Mouse (Mus musculus) forebrain, embryonic 13.5 days (tissue): Measurements from ENCODE around the gene Nxn. TPM values are rescaled to one million over a fixed set of nuclear protein-coding genes. Genes with fewer than 3 reads are reported as not detected.

Experiments used
- ATAC-seq: fragments of 200-750 bp; cut with Nextera tagmentation; 2 replicates; pipeline ENCODE4 v1.8.0; 2017
- H3K27ac ChIP-seq: fragments of 300-500 bp; sonication (generic); 2 replicates; pipeline ENCODE4 v1.5.1; 2015; ENCODE audit warnings: inconsistent platforms, mild to moderate bottlenecking, moderate library complexity
- H3K27me3 ChIP-seq: fragments of 300-500 bp; sonication (generic); 2 replicates; pipeline ENCODE4 v1.6.1; 2015; ENCODE audit warnings: mild to moderate bottlenecking, inconsistent platforms
- H3K36me3 ChIP-seq: fragments of 300-500 bp; sonication (generic); 2 replicates; pipeline ENCODE4 v1.6.1; 2015; ENCODE audit warnings: mild to moderate bottlenecking, inconsistent platforms; ENCODE audit not compliant: poor library complexity, severe bottlenecking
- H3K4me1 ChIP-seq: fragments of 300-500 bp; sonication (generic); 2 replicates; pipeline ENCODE4 v1.6.1; 2015; ENCODE audit warnings: inconsistent platforms
- H3K4me2 ChIP-seq: fragments of 300-500 bp; sonication (generic); 2 replicates; pipeline ENCODE4 v1.6.1; 2015; ENCODE audit warnings: inconsistent platforms, mild to moderate bottlenecking, moderate library complexity
- H3K4me3 ChIP-seq: fragments of 300-500 bp; sonication (generic); 2 replicates; pipeline ENCODE4 v1.5.1; 2015; ENCODE audit warnings: mild to moderate bottlenecking, inconsistent platforms
- H3K9ac ChIP-seq: fragments of 300-500 bp; sonication (generic); 2 replicates; pipeline ENCODE4 v1.6.1; 2015; ENCODE audit warnings: mild to moderate bottlenecking, inconsistent platforms
- H3K9me3 ChIP-seq: fragments of 300-500 bp; sonication (generic); replicated peaks from 2 replicates; pipeline ENCODE4 v1.6.1; 2016; ENCODE audit warnings: inconsistent platforms
- WGBS: fragments of 180-500 bp; shearing (Covaris S2); methylation state at CpG from one replicate; pipeline ENCODE4 v1.1.7; 2015; 5-methylcytosine and 5-hydroxymethylcytosine counted together
- polyA plus RNA-seq: library from polyadenylated mRNA; unstranded; fragments of >200 nt; fragmentation: Nextera tagmentation; extraction: Ambion mirVana; gene quantifications from 2 replicates; pipeline ENCODE4 v1.2.1, GENCODE M21; 2015

The Nxn gene
- polyA plus RNA-seq, 1 experiment from 2014 or later, result 23.4 TPM

- no peak overlapping the region for H3K4me3 ChIP-seq
- H3K4me2 ChIP-seq, result no peak overlapping the region
- no peak overlapping the region for H3K27ac ChIP-seq
- no peak for ATAC-seq
- peaks cover 31% of the 10 kb centered on the region for H3K4me1 ChIP-seq
- WGBS, result 65% methylated on average over 5 of the region's 5 CpGs
- no peaks in the 10 kb centered on the region for H3K9me3 ChIP-seq
- H3K27me3 ChIP-seq, result no peaks in the 10 kb centered on the region
- no peak overlapping the region for H3K9ac ChIP-seq
- H3K36me3 ChIP-seq, result no peaks in the 10 kb centered on the region
These were observed 89.1 kb downstream of the Nxn start for GRCm38 (mm10) chr11:76309868-76310267.

GRCm38 (mm10) chr11:76309072-76309471 is 89.9 kb downstream of the Nxn start:
- no peak overlapping the region for H3K4me2 ChIP-seq
- 39% methylated on average over 6 of the region's 6 CpGs for WGBS
- no peak overlapping the region for H3K4me3 ChIP-seq
- H3K4me1 ChIP-seq, result peaks cover 31% of the 10 kb centered on the region
- ATAC-seq, result no peak
- H3K9ac ChIP-seq, result no peak overlapping the region
- H3K27me3 ChIP-seq, result no peaks in the 10 kb centered on the region
- H3K27ac ChIP-seq, result no peak overlapping the region
- no peaks in the 10 kb centered on the region for H3K9me3 ChIP-seq
- H3K36me3 ChIP-seq, result no peaks in the 10 kb centered on the region

- Histone ChIP-seq H3K9me3 (no peaks in the 10 kb centered on the region), H3K9ac (no peak overlapping the region), H3K27me3 (no peaks in the 10 kb centered on the region), H3K36me3 (no peaks in the 10 kb centered on the region), H3K4me3 (no peak overlapping the region), H3K27ac (no peak overlapping the region), H3K4me1 (peaks cover 23% of the 10 kb centered on the region), H3K4me2 (no peak overlapping the region)
- no peak for ATAC-seq
- 56% methylated on average over 4 of the region's 4 CpGs for WGBS
These were observed 92.2 kb downstream of the Nxn start for GRCm38 (mm10) chr11:76306769-76307168.

DNA sequence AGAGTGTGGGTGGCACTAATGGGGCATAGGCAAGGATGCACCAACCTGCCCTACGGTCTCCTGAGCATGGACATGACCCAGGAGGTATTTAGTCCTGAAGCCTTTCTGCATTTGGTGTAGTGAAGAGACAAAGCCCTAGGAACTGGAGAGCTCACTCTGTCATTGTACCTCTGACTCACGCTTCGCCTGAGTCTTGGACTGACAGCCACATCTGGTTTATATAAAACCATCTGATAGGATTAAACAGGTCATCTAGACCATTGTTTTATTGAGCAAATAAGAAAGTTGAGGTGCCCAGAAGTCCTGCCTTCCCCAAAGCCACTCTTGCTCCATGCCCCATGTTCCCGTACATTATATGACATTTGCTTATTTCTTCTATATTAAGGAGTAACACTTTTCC is 93.4 kb downstream of the Nxn start:
- ATAC-seq, result no peak
- Histone ChIP-seq H3K4me2 (no peak overlapping the region), H3K27ac (no peak overlapping the region), H3K9me3 (no peaks in the 10 kb centered on the region), H3K4me1 (peaks cover 11% of the 10 kb centered on the region), H3K36me3 (no peaks in the 10 kb centered on the region), H3K9ac (no peak overlapping the region), H3K4me3 (no peak overlapping the region), H3K27me3 (no peaks in the 10 kb centered on the region)
- 79% methylated on average over 4 of the region's 4 CpGs for WGBS

DNA sequence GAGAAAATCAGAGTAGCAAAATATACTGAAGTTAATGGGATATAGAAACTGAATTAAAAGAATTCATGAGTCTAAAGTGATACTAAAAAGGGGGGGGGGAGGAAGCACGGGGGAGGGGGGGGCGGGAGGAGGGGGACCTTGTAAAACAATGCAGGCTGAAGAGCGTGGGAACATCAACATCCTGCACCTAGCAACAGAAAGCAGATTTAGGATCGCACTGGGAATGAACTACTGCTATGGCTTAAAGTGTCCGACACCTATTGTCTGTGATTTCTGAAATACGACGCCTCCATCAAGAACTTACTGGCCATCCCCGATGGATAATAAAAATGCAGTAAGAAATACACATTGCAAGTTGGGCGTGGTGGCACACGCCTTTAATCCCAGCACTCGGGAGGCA is 95.6 kb downstream of the Nxn start:
- 71% methylated on average over 10 of the region's 11 CpGs for WGBS
- H3K4me2 ChIP-seq, result no peak overlapping the region
- H3K4me3 ChIP-seq, result no peak overlapping the region
- no peaks in the 10 kb centered on the region for H3K9me3 ChIP-seq
- no peaks in the 10 kb centered on the region for H3K36me3 ChIP-seq
- no peak overlapping the region for H3K27ac ChIP-seq
- no peak for ATAC-seq
- peaks cover 7% of the 10 kb centered on the region; the same call in 1 of the 2 replicates for H3K4me1 ChIP-seq
- H3K27me3 ChIP-seq, result no peaks in the 10 kb centered on the region
- H3K9ac ChIP-seq, result no peak overlapping the region

GRCm38 (mm10) chr11:76300862-76301261 is 98.1 kb downstream of the Nxn start:
- Histone ChIP-seq H3K4me1 (peaks cover 21% of the 10 kb centered on the region), H3K4me3 (no peak overlapping the region), H3K27me3 (no peaks in the 10 kb centered on the region), H3K36me3 (no peaks in the 10 kb centered on the region), H3K9ac (no peak overlapping the region), H3K27ac (no peak overlapping the region), H3K9me3 (no peaks in the 10 kb centered on the region), H3K4me2 (no peak overlapping the region)
- ATAC-seq, result no peak
- 90% methylated on average over 5 of the region's 5 CpGs for WGBS

DNA sequence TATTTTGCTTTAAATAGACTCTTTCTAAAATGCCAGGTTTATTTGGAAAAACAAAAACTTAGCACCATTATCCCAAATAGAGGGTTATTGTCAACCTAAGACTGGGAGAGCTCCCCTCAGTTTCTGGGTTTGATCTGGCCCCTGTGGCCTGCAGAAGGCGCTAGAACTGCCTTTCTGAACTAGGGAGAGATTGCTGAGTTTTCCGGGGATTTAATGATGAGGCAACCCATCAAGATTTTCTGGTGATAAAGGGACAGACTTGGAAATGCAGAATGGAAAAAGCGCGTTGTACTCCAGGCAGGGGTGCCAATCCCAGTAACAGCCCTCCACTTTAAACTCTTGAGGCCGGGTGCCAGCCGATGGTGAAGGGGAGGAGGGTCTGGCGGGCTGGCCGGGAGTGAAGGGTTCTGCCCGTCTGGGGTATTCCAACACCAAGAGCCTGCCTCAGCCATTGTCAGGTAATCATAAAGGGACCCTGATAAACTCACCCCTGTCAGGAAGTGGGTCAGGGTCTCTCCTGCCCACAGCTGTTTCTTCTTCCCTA is 100.4 kb downstream of the Nxn start:
- H3K9me3 ChIP-seq, result no peaks in the 10 kb centered on the region
- no peak overlapping the region for H3K4me3 ChIP-seq
- H3K27ac ChIP-seq, result peak overlapping the region; percentile 16; the same call in 1 of the 2 replicates
- 58% methylated on average over 9 of the region's 9 CpGs for WGBS
- H3K4me2 ChIP-seq, result no peak overlapping the region
- H3K4me1 ChIP-seq, result peaks cover 44% of the 10 kb centered on the region
- H3K36me3 ChIP-seq, result no peaks in the 10 kb centered on the region
- ATAC-seq, result no peak
- H3K27me3 ChIP-seq, result no peaks in the 10 kb centered on the region
- no peak overlapping the region for H3K9ac ChIP-seq

GRCm38 (mm10) chr11:76297252-76297651 is 101.7 kb downstream of the Nxn start:
- H3K27me3 ChIP-seq, result no peaks in the 10 kb centered on the region
- no peaks in the 10 kb centered on the region for H3K36me3 ChIP-seq
- no peaks in the 10 kb centered on the region for H3K9me3 ChIP-seq
- WGBS, result 41% methylated on average over 9 of the region's 9 CpGs
- H3K4me1 ChIP-seq, result peaks cover 56% of the 10 kb centered on the region
- H3K9ac ChIP-seq, result no peak overlapping the region
- no peak overlapping the region for H3K4me3 ChIP-seq
- no peak overlapping the region for H3K4me2 ChIP-seq
- H3K27ac ChIP-seq, result no peak overlapping the region
- ATAC-seq, result no peak

- ATAC-seq, result no peak
- H3K27ac ChIP-seq, result peak overlapping the region; percentile 61; the same call in 1 of the 2 replicates
These were observed 104.1 kb downstream of the Nxn start for GRCm38 (mm10) chr11:76294836-76295235.

DNA sequence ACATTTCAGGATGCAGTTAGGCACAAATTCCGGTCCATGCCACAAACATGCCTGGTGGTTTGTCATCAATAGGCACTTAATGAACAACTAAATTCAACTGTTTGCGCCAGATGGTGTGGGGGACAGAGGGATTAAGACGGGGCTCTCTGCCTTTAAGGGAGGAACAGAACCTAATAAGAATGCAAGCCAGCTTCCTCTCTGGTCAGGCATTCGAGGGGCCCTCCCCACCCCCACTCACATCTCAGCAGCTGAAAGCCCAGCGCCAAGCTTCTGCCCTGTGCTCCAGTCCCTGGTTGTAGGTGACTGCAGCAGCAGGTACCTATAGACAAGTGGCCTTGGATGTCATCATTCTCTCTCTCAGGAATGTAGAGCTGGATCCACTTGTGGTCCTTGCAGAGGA is 104.9 kb downstream of the Nxn start:
- Histone ChIP-seq H3K27me3 (no peaks in the 10 kb centered on the region), H3K4me3 (no peak overlapping the region), H3K4me2 (no peak overlapping the region), H3K9ac (no peak overlapping the region), H3K36me3 (no peaks in the 10 kb centered on the region), H3K27ac (peak overlapping the region; percentile 61; the same call in 1 of the 2 replicates), H3K9me3 (no peaks in the 10 kb centered on the region), H3K4me1 (peaks cover 80% of the 10 kb centered on the region)
- ATAC-seq, result no peak
- WGBS, result 21% methylated on average over 5 of the region's 5 CpGs

More at GRCm38 (mm10) chr11:76294836-76295235, 104.1 kb downstream of the Nxn start:
- Histone ChIP-seq H3K9me3 (no peaks in the 10 kb centered on the region), H3K27me3 (no peaks in the 10 kb centered on the region), H3K36me3 (no peaks in the 10 kb centered on the region), H3K4me3 (no peak overlapping the region), H3K4me1 (peaks cover 72% of the 10 kb centered on the region), H3K9ac (no peak overlapping the region), H3K4me2 (no peak overlapping the region)
- 17% methylated on average over 9 of the region's 9 CpGs for WGBS

DNA sequence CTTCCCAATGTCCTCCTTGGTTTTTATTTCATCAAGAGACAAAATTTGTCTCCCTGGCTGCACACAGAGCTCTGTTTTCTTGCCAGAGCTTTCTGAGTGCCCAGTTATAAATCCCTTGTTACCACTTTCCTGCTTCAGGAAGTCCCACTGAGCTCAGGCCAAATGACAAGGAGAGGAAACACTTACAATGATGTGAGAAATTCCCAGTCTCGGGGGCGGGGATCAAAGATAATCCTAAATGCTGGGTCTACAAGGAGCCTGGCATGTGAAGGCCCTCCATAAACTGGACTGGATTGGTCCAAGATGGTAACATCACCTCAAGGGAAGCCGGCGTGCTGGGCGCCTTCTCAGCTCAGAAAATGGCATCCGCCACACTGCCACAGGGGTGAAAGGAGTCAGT is 106.1 kb downstream of the Nxn start:
- peaks cover 83% of the 10 kb centered on the region for H3K4me1 ChIP-seq
- 63% methylated on average over 6 of the region's 6 CpGs for WGBS
- no peaks in the 10 kb centered on the region for H3K9me3 ChIP-seq
- no peak overlapping the region for H3K4me2 ChIP-seq
- H3K36me3 ChIP-seq, result no peaks in the 10 kb centered on the region
- no peak overlapping the region for H3K4me3 ChIP-seq
- H3K27me3 ChIP-seq, result no peaks in the 10 kb centered on the region
- ATAC-seq, result no peak
- H3K27ac ChIP-seq, result peak overlapping the region; percentile 61
- no peak overlapping the region for H3K9ac ChIP-seq

DNA sequence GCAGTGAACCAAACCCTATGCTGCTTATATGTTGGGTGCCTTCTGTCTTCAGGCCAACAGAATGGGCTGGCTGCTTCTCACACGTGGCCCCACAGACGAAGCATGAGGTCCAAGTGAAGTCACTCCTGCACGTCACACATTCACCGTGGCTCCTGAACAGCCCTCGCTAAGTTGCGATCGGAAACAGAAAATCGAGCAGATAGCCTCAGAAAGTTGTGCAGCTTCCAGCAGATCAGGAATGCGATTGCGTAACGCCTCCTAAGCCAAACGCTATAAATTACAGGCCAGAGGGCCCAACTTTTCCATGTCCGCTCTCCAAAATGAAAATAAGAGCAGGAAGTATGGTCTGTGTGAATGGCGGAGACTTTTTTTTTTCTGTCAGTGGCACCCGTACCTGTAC is 106.5 kb downstream of the Nxn start:
- H3K27me3 ChIP-seq, result no peaks in the 10 kb centered on the region
- no peak overlapping the region for H3K4me3 ChIP-seq
- H3K4me1 ChIP-seq, result peaks cover 85% of the 10 kb centered on the region
- H3K36me3 ChIP-seq, result no peaks in the 10 kb centered on the region
- 85% methylated on average over 15 of the region's 15 CpGs for WGBS
- no peak overlapping the region for H3K4me2 ChIP-seq
- no peak for ATAC-seq
- no peaks in the 10 kb centered on the region for H3K9me3 ChIP-seq
- no peak overlapping the region for H3K9ac ChIP-seq
- peak overlapping the region; percentile 61; the same call in 1 of the 2 replicates for H3K27ac ChIP-seq

- no peaks in the 10 kb centered on the region for H3K27me3 ChIP-seq
- H3K9me3 ChIP-seq, result no peaks in the 10 kb centered on the region
- WGBS, result 81% methylated on average over 4 of the region's 4 CpGs
- H3K4me3 ChIP-seq, result no peak overlapping the region
- no peaks in the 10 kb centered on the region for H3K36me3 ChIP-seq
- H3K27ac ChIP-seq, result no peak overlapping the region
- ATAC-seq, result no peak
- no peak overlapping the region for H3K9ac ChIP-seq
- no peak overlapping the region for H3K4me2 ChIP-seq
- H3K4me1 ChIP-seq, result peaks cover 84% of the 10 kb centered on the region
These were observed 107.0 kb downstream of the Nxn start for GRCm38 (mm10) chr11:76291960-76292359.
